Mouse (Mus musculus): ENCODE data around the gene Sh2d2a. TPM values are rescaled to one million over a fixed set of nuclear protein-coding genes. Genes with fewer than 3 reads are reported as not detected.
"Not testable (repeated sequence)": the region's sequence is repeated elsewhere in the genome, so short reads cannot be mapped to it uniquely, and the experiment has no call there.

The Sh2d2a gene
- polyA plus RNA-seq, 1 experiment: 0.01 TPM

- Histone ChIP-seq H3K27me3 (ENCODE audit: control insufficient read depth, insufficient read depth, insufficient read length) (no peaks in the 10 kb centered on the region), H3K4me3 (ENCODE audit: insufficient read depth, poor library complexity, severe bottlenecking) (no peak overlapping the region), H3ac (ENCODE audit: control insufficient read depth, insufficient read length, low read depth) (no peak overlapping the region), H3K79me2 (ENCODE audit: control insufficient read depth, insufficient read depth) (no peaks in the 10 kb centered on the region), H3K36me3 (ENCODE audit: control insufficient read depth, insufficient read depth) (no peaks in the 10 kb centered on the region), H3K79me3 (ENCODE audit: low read depth) (no peaks in the 10 kb centered on the region)
- TF ChIP-seq FOSL1 (IDR thresholded peaks at IDR 0.05; ENCODE audit: insufficient read depth, low read length, poor library complexity, severe bottlenecking): no peak
- no peak for TF ChIP-seq MYOD1 (IDR thresholded peaks at IDR 0.05; ENCODE audit: control insufficient read depth, insufficient read length, low read depth)
These were observed 46.9 kb downstream of the Sh2d2a start for GRCm38 (mm10) chr3:87893367-87893905.

DNA sequence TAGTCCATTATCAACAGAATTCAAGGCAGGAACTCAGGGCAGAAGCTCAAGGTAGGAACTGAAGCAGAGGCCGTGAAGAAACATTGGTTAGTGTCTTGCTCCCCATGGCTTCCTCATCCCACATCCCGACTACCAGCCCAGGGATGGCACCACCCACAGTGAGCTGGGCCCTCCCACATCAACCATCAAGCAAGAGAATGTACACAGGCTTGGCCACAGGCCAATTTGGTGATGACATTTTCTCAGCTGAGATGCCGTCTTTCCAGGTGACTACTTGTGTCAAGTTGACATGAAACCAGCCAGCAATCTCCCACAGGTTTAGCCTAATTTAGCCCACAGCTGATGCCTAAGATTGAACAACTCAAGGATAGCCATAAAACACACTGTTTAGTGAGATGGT lies 52.7 kb downstream of the Sh2d2a start:
- Histone ChIP-seq H3K4me3 (ENCODE audit: insufficient read depth, poor library complexity, severe bottlenecking) (no peak overlapping the region), H3K79me2 (ENCODE audit: control insufficient read depth, insufficient read depth) (no peaks in the 10 kb centered on the region), H3K27me3 (ENCODE audit: control insufficient read depth, insufficient read depth, insufficient read length) (no peaks in the 10 kb centered on the region), H3ac (ENCODE audit: control insufficient read depth, insufficient read length, low read depth) (no peak overlapping the region), H3K79me3 (ENCODE audit: low read depth) (no peaks in the 10 kb centered on the region), H3K36me3 (ENCODE audit: control insufficient read depth, insufficient read depth) (no peaks in the 10 kb centered on the region)
- TF ChIP-seq USF1 (IDR thresholded peaks at IDR 0.05; ENCODE audit: low read depth) (no peak), CTCF (IDR thresholded peaks at IDR 0.05; ENCODE audit: control insufficient read depth, insufficient read depth, insufficient read length) (no peak), FOSL1 (IDR thresholded peaks at IDR 0.05; ENCODE audit: insufficient read depth, low read length, poor library complexity, severe bottlenecking) (no peak), MYOD1 (IDR thresholded peaks at IDR 0.05; ENCODE audit: control insufficient read depth, insufficient read length, low read depth) (no peak), CEBPB (IDR thresholded peaks at IDR 0.05; ENCODE audit: low read depth) (no peak), MAX (IDR thresholded peaks at IDR 0.05) (no peak), MYOG (IDR thresholded peaks at IDR 0.05; ENCODE audit: control insufficient read depth, extremely low read depth, insufficient read length) (no peak)

GRCm38 (mm10) chr3:87899776-87900175 lies 53.2 kb downstream of the Sh2d2a start:
- Histone ChIP-seq H3K36me3 (ENCODE audit: control insufficient read depth, insufficient read depth) (no peaks in the 10 kb centered on the region), H3K4me3 (ENCODE audit: insufficient read depth, poor library complexity, severe bottlenecking) (no peak overlapping the region), H3K79me2 (ENCODE audit: control insufficient read depth, insufficient read depth) (no peaks in the 10 kb centered on the region), H3K79me3 (ENCODE audit: low read depth) (no peaks in the 10 kb centered on the region), H3ac (ENCODE audit: control insufficient read depth, insufficient read length, low read depth) (no peak overlapping the region), H3K27me3 (ENCODE audit: control insufficient read depth, insufficient read depth, insufficient read length) (no peaks in the 10 kb centered on the region)
- TF ChIP-seq MYOD1 (IDR thresholded peaks at IDR 0.05; ENCODE audit: control insufficient read depth, insufficient read length, low read depth): no peak
- no peak for TF ChIP-seq USF1 (IDR thresholded peaks at IDR 0.05; ENCODE audit: low read depth)
- TF ChIP-seq MAX (IDR thresholded peaks at IDR 0.05): no peak
- TF ChIP-seq MYOG (IDR thresholded peaks at IDR 0.05; ENCODE audit: control insufficient read depth, extremely low read depth, insufficient read length): no peak
- TF ChIP-seq FOSL1 (IDR thresholded peaks at IDR 0.05; ENCODE audit: insufficient read depth, low read length, poor library complexity, severe bottlenecking): no peak
- no peak for TF ChIP-seq CEBPB (IDR thresholded peaks at IDR 0.05; ENCODE audit: low read depth)
- TF ChIP-seq CTCF (IDR thresholded peaks at IDR 0.05; ENCODE audit: control insufficient read depth, insufficient read depth, insufficient read length): no peak

DNA sequence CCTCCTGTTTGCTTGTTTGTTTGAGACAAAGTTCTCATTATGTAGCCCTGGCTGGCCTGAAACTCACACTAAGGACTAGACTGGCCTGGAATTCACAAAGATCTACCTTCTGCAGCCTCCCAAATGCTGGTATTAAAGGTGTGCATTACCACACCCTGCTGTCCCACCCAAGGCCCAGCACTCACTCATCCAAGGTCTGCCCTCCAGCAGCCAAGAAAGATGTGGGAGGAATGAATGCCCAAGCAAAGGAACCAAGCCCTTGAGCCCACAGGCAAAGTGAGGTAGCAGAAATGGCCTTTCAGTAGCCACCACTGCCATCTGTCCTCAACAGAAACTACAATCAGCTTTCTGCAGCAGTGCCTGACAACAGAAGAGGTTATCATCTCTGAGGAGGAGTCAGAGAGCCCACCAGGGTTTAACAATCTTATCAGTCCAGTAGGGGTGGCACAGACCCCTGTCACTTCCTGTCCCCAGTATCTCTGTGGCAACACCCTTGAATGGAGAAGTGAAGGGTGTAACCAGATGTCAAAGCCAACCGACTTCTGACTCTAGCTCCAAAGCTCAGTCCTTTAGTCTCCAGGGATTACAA lies 54.6 kb downstream of the Sh2d2a start:
- TF ChIP-seq MYOD1 (IDR thresholded peaks at IDR 0.05; ENCODE audit: control insufficient read depth, insufficient read length, low read depth) (no peak), MAX (IDR thresholded peaks at IDR 0.05) (no peak), MYOG (IDR thresholded peaks at IDR 0.05; ENCODE audit: control insufficient read depth, extremely low read depth, insufficient read length) (no peak), USF1 (IDR thresholded peaks at IDR 0.05; ENCODE audit: low read depth) (no peak), CTCF (IDR thresholded peaks at IDR 0.05; ENCODE audit: control insufficient read depth, insufficient read depth, insufficient read length) (no peak), CEBPB (IDR thresholded peaks at IDR 0.05; ENCODE audit: low read depth) (no peak), FOSL1 (IDR thresholded peaks at IDR 0.05; ENCODE audit: insufficient read depth, low read length, poor library complexity, severe bottlenecking) (no peak)
- Histone ChIP-seq H3ac (ENCODE audit: control insufficient read depth, insufficient read length, low read depth) (no peak overlapping the region), H3K79me2 (ENCODE audit: control insufficient read depth, insufficient read depth) (peaks cover under 1% of the 10 kb centered on the region), H3K79me3 (ENCODE audit: low read depth) (no peaks in the 10 kb centered on the region), H3K27me3 (ENCODE audit: control insufficient read depth, insufficient read depth, insufficient read length) (no peaks in the 10 kb centered on the region), H3K4me3 (ENCODE audit: insufficient read depth, poor library complexity, severe bottlenecking) (no peak overlapping the region), H3K36me3 (ENCODE audit: control insufficient read depth, insufficient read depth) (no peaks in the 10 kb centered on the region)

- not testable (repeated sequence) for H3K79me3 ChIP-seq (ENCODE audit: low read depth); H3K27me3 ChIP-seq (ENCODE audit: control insufficient read depth, insufficient read depth, insufficient read length); H3K79me2 ChIP-seq (ENCODE audit: control insufficient read depth, insufficient read depth); H3K36me3 ChIP-seq (ENCODE audit: control insufficient read depth, insufficient read depth); H3ac ChIP-seq (ENCODE audit: control insufficient read depth, insufficient read length, low read depth); H3K4me3 ChIP-seq (ENCODE audit: insufficient read depth, poor library complexity, severe bottlenecking)
These were observed 55.4 kb downstream of the Sh2d2a start for GRCm38 (mm10) chr3:87901959-87902358.

GRCm38 (mm10) chr3:87903821-87904220 lies 57.3 kb downstream of the Sh2d2a start:
- Histone ChIP-seq H3K4me3 (ENCODE audit: insufficient read depth, poor library complexity, severe bottlenecking) (no peak overlapping the region), H3K27me3 (ENCODE audit: control insufficient read depth, insufficient read depth, insufficient read length) (no peaks in the 10 kb centered on the region), H3K36me3 (ENCODE audit: control insufficient read depth, insufficient read depth) (peaks cover 3% of the 10 kb centered on the region), H3ac (ENCODE audit: control insufficient read depth, insufficient read length, low read depth) (no peak overlapping the region), H3K79me2 (ENCODE audit: control insufficient read depth, insufficient read depth) (peaks cover 27% of the 10 kb centered on the region), H3K79me3 (ENCODE audit: low read depth) (peaks cover 23% of the 10 kb centered on the region)
- TF ChIP-seq MYOD1 (IDR thresholded peaks at IDR 0.05; ENCODE audit: control insufficient read depth, insufficient read length, low read depth) (no peak), USF1 (IDR thresholded peaks at IDR 0.05; ENCODE audit: low read depth) (no peak), MYOG (IDR thresholded peaks at IDR 0.05; ENCODE audit: control insufficient read depth, extremely low read depth, insufficient read length) (no peak), MAX (IDR thresholded peaks at IDR 0.05) (no peak), CTCF (IDR thresholded peaks at IDR 0.05; ENCODE audit: control insufficient read depth, insufficient read depth, insufficient read length) (no peak), FOSL1 (IDR thresholded peaks at IDR 0.05; ENCODE audit: insufficient read depth, low read length, poor library complexity, severe bottlenecking) (no peak), CEBPB (IDR thresholded peaks at IDR 0.05; ENCODE audit: low read depth) (no peak)

Other genes starting within 250 kb of the Sh2d2a start
- gene Arhgef11, start 229.2 kb upstream of the Sh2d2a start, polyA plus RNA-seq (2012; fragmentation: generic; extraction: Trizol): 5.5 TPM
- 0.08 TPM for gene Lrrc71, start 98.1 kb upstream of the Sh2d2a start, polyA plus RNA-seq (2012; fragmentation: generic; extraction: Trizol)
- not detected for gene Ntrk1, start 51.6 kb upstream of the Sh2d2a start, polyA plus RNA-seq (2012; fragmentation: generic; extraction: Trizol)
- not detected for gene Insrr, start 49.8 kb upstream of the Sh2d2a start, polyA plus RNA-seq (2012; fragmentation: generic; extraction: Trizol)
- 1.7 TPM for gene Pear1, start 22.4 kb upstream of the Sh2d2a start, polyA plus RNA-seq (2012; fragmentation: generic; extraction: Trizol)
- 44.3 TPM for gene Prcc, start 38.9 kb downstream of the Sh2d2a start, polyA plus RNA-seq (2012; fragmentation: generic; extraction: Trizol)
- gene Hdgf, start 59.6 kb downstream of the Sh2d2a start, polyA plus RNA-seq (2012; fragmentation: generic; extraction: Trizol): 279 TPM
- gene Mrpl24, start 72.8 kb downstream of the Sh2d2a start, polyA plus RNA-seq (2012; fragmentation: generic; extraction: Trizol): 69.7 TPM
- gene Isg20l2, start 83.6 kb downstream of the Sh2d2a start, polyA plus RNA-seq (2012; fragmentation: generic; extraction: Trizol): 25.0 TPM
- 7.1 TPM for gene Rrnad1, start 84.0 kb downstream of the Sh2d2a start, polyA plus RNA-seq (2012; fragmentation: generic; extraction: Trizol)
- gene Crabp2, start 101.9 kb downstream of the Sh2d2a start, polyA plus RNA-seq (2012; fragmentation: generic; extraction: Trizol): 14.4 TPM
- gene Nes, start 124.3 kb downstream of the Sh2d2a start, polyA plus RNA-seq (2012; fragmentation: generic; extraction: Trizol): 158 TPM
- gene Bcan, start 153.5 kb downstream of the Sh2d2a start, polyA plus RNA-seq (2012; fragmentation: generic; extraction: Trizol): 0.15 TPM
- gene Hapln2, start 180.8 kb downstream of the Sh2d2a start, polyA plus RNA-seq (2012; fragmentation: generic; extraction: Trizol): not detected
- gene Gpatch4, start 196.4 kb downstream of the Sh2d2a start, polyA plus RNA-seq (2012; fragmentation: generic; extraction: Trizol): 26.4 TPM
- 93.6 TPM for gene Naxe, start 211.7 kb downstream of the Sh2d2a start, polyA plus RNA-seq (2012; fragmentation: generic; extraction: Trizol)
- gene Ttc24, start 231.5 kb downstream of the Sh2d2a start, polyA plus RNA-seq (2012; fragmentation: generic; extraction: Trizol): not detected
- gene Iqgap3, start 235.2 kb downstream of the Sh2d2a start, polyA plus RNA-seq (2012; fragmentation: generic; extraction: Trizol): 23.9 TPM